Mouse (Mus musculus): ENCODE data around the gene Ciao1. TPM values are rescaled to one million over a fixed set of nuclear protein-coding genes. Genes with fewer than 3 reads are reported as not detected.

Ciao1 gene
- total and polyA plus RNA-seq, 3 experiments = 83.8 to 86.3 TPM; not detected in 1

DNA sequence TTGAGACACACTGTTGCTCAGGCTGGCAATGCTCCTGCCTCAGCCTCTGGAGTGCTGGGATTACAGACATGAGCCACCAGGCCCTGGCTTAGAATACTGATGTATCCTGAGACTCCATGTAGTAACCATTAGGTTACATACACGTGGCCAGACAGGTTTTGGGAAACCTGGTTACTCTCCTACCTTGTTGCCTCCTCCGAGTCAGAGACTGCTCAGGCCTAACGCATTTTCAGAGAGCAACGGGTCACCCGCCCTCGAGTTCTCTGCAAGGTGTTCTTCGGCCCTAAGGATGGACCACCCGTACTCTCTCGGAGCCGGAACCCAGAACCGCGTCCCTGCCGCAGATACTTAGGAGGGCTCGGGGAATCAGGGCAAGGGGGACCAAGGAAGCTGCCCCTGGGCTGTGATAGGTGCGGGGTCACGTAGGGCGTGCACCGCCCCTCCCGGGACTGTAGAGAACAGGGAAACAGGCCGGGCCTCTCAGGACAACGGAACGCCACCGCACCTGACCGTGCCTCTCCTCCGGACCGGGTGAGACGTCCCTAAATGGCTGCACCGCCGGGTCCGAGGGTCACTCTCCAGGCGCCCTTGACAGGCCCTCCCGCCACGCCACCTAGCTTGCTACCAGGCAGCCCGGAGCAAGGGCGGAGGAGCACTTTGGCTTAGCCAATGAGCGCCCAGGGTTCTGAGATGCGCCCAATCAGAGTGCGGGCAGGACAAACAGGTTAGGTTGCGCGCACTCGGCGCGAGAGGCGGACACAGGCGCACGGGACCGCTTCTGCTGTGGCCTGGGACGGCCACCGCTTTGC is 22.1 kb upstream of the Ciao1 start, which contains the start of gene Stard7 (continued):
- TF ChIP-seq POLR2AphosphoS2 (IDR thresholded peaks at IDR 0.05; ENCODE audit: low read length) (no peak; the same call in 1 of the 2 replicates), E2F4 (IDR thresholded peaks at IDR 0.05; ENCODE audit: borderline replicate concordance, low read depth, low read length) (0 out of 2 replicates have a peak, but pooled peaks have one; percentile 54), MXI1 (IDR thresholded peaks at IDR 0.05; ENCODE audit: low read depth, low read length) (peak; percentile 75)

DNA sequence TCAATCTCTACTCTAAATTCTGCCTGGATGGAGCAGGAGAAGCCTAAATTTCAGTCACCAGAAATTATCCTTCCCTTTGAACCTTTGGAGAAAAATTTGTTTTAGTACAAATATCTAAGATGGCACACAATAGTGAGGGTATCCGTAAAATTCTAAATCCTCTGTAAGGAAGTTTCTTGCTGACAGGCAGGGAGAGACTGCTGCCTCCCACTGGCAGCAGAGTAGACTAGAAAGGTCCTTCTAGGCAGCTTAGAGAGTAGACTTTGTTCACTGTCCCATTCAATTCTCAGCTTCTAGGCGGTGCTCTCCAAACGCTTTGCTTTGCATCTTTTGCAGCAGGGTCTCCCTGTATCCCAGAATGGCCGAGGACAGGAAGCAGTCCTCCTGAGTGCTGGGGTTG is 20.2 kb upstream of the Ciao1 start:
- TF ChIP-seq NELFE (IDR thresholded peaks at IDR 0.05; ENCODE audit: low read depth, low read length) (no peak), CTCF (IDR thresholded peaks at IDR 0.05 in 2 of 3, conservative IDR thresholded peaks at IDR 0.05 in 1 of 3; ENCODE audit: control insufficient read depth in 1 of 3, insufficient read depth in 1 of 3, low read depth in 2 of 3, low read length in 3 of 3, poor library complexity in 1 of 3, severe bottlenecking in 1 of 3) (peak in 2 of 3 experiments; percentile 1 to 9; a peak in 1 of 6 replicates)
- Histone ChIP-seq H3K27ac (ENCODE audit: control insufficient read depth, low read depth, low read length) (no peak overlapping the region), H3K27me3 (ENCODE audit: control insufficient read depth in 1 of 2, insufficient read depth in 2 of 2, low read length in 2 of 2) (no peaks in the 10 kb centered on the region), H3K4me3 (ENCODE audit: control insufficient read depth in 1 of 2, insufficient read depth in 1 of 2, low read depth in 2 of 2, low read length in 2 of 2) (no peak overlapping the region), H3K4me1 (ENCODE audit: control insufficient read depth in 1 of 2, insufficient read depth in 2 of 2, low read length in 2 of 2) (peaks cover 0 to 3% of the 10 kb centered on the region in 2 experiments; a peak in 1 of 4 replicates), H3K9ac (ENCODE audit: control insufficient read depth, low read depth, low read length, poor library complexity, severe bottlenecking) (no peak overlapping the region), H3K9me3 (replicated peaks; ENCODE audit: insufficient read depth, low read length) (no peaks in the 10 kb centered on the region), H3K36me3 (ENCODE audit: control insufficient read depth in 1 of 2, insufficient read depth in 2 of 2, low read length in 2 of 2) (peaks cover 0 to 7% of the 10 kb centered on the region in 2 experiments; a peak in 2 of 4 replicates), H3K79me2 (ENCODE audit: control insufficient read depth, insufficient read depth, low read length, poor library complexity) (peaks cover 26% of the 10 kb centered on the region)
- no peak for DNase-seq (ENCODE audit: low read depth, low spot score)

DNA sequence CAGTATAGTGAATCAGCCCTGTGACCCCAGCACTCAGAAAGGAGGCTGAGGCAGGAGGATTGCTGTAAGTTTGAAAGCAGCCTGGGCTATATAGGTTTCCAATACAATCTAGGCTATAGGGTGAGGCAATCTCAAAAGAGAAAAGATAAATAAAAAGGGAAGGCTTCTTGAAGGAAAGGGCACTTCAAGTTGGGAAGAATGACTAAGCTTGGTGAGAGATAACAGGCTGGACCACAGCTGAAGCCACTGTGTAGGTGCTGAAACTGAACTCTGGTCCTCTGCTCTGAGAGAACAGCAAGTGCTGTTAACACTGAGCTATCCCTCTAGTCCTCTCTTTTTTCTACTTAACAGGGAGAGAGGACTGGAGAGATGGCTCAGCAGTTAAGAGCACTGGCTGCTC is 14.9 kb upstream of the Ciao1 start:
- Histone ChIP-seq H3K79me2 (ENCODE audit: control insufficient read depth, insufficient read depth, low read length, poor library complexity) (no peaks in the 10 kb centered on the region), H3K9ac (ENCODE audit: control insufficient read depth, low read depth, low read length, poor library complexity, severe bottlenecking) (no peak overlapping the region), H3K4me1 (ENCODE audit: control insufficient read depth in 1 of 2, insufficient read depth in 2 of 2, low read length in 2 of 2) (no peaks in the 10 kb centered on the region; a peak in 3 of 4 replicates), H3K9me3 (replicated peaks; ENCODE audit: insufficient read depth, low read length) (no peaks in the 10 kb centered on the region), H3K4me3 (ENCODE audit: control insufficient read depth in 1 of 2, insufficient read depth in 1 of 2, low read depth in 2 of 2, low read length in 2 of 2) (no peak overlapping the region), H3K27ac (ENCODE audit: control insufficient read depth, low read depth, low read length) (no peak overlapping the region), H3K27me3 (ENCODE audit: control insufficient read depth in 1 of 2, insufficient read depth in 2 of 2, low read length in 2 of 2) (no peaks in the 10 kb centered on the region), H3K36me3 (ENCODE audit: control insufficient read depth in 1 of 2, insufficient read depth in 2 of 2, low read length in 2 of 2) (peaks cover 0 to 5% of the 10 kb centered on the region in 2 experiments; a peak in 3 of 4 replicates)
- DNase-seq (ENCODE audit: low read depth, low spot score) = peak; percentile 50
- no peak for TF ChIP-seq POLR2A (IDR thresholded peaks at IDR 0.05; ENCODE audit: control insufficient read depth in 1 of 2, insufficient read depth in 1 of 2, low read depth in 1 of 2, low read length in 2 of 2, poor library complexity in 1 of 2)
- TF ChIP-seq MEF2A (IDR thresholded peaks at IDR 0.05; ENCODE audit: extremely low read depth, insufficient replicate concordance, low read depth, low read length, poor library complexity, severe bottlenecking) = no peak
- no peak for TF ChIP-seq MAX (IDR thresholded peaks at IDR 0.05; ENCODE audit: low read length)
- TF ChIP-seq CHD1 (IDR thresholded peaks at IDR 0.05; ENCODE audit: low read depth, low read length) = no peak
- TF ChIP-seq MXI1 (IDR thresholded peaks at IDR 0.05; ENCODE audit: low read depth, low read length) = no peak
- TF ChIP-seq RAD21 (IDR thresholded peaks at IDR 0.05; ENCODE audit: low read depth, low read length) = no peak
- no peak for TF ChIP-seq POLR2AphosphoS2 (IDR thresholded peaks at IDR 0.05; ENCODE audit: low read length)
- peak; percentile 54; the same call in 1 of the 2 replicates for TF ChIP-seq TBP (IDR thresholded peaks at IDR 0.05; ENCODE audit: low read depth, low read length)
- TF ChIP-seq E2F4 (IDR thresholded peaks at IDR 0.05; ENCODE audit: borderline replicate concordance, low read depth, low read length) = no peak
- no peak for TF ChIP-seq ZMIZ1 (IDR thresholded peaks at IDR 0.05; ENCODE audit: low read depth, low read length)
- no peak for TF ChIP-seq USF1 (IDR thresholded peaks at IDR 0.05; ENCODE audit: low read depth, low read length)
- no peak for TF ChIP-seq NELFE (IDR thresholded peaks at IDR 0.05; ENCODE audit: low read depth, low read length)
- TF ChIP-seq JUND (IDR thresholded peaks at IDR 0.05; ENCODE audit: low read depth, low read length) = peak; percentile 52; the same call in 1 of the 2 replicates
- TF ChIP-seq KAT2A (conservative IDR thresholded peaks at IDR 0.05; ENCODE audit: low read depth, low read length) = no peak
- TF ChIP-seq ELF1 (IDR thresholded peaks at IDR 0.05; ENCODE audit: low read depth, low read length) = no peak
- no peak for TF ChIP-seq RCOR1 (IDR thresholded peaks at IDR 0.05; ENCODE audit: low read depth, low read length)
- no peak for TF ChIP-seq TCF12 (IDR thresholded peaks at IDR 0.05; ENCODE audit: low read depth, low read length)
- TF ChIP-seq USF2 (IDR thresholded peaks at IDR 0.05; ENCODE audit: borderline replicate concordance in 1 of 2, insufficient read depth in 1 of 2, low read depth in 1 of 2, low read length in 2 of 2) = no peak
- TF ChIP-seq ZKSCAN1 (IDR thresholded peaks at IDR 0.05; ENCODE audit: low read depth, low read length) = no peak
- no peak for TF ChIP-seq BHLHE40 (IDR thresholded peaks at IDR 0.05; ENCODE audit: borderline replicate concordance, low read depth, low read length)
- TF ChIP-seq HCFC1 (IDR thresholded peaks at IDR 0.05; ENCODE audit: low read depth, low read length) = no peak
- TF ChIP-seq ZC3H11A (IDR thresholded peaks at IDR 0.05; ENCODE audit: low read depth, low read length) = no peak
- TF ChIP-seq CTCF (IDR thresholded peaks at IDR 0.05 in 2 of 3, conservative IDR thresholded peaks at IDR 0.05 in 1 of 3; ENCODE audit: control insufficient read depth in 1 of 3, insufficient read depth in 1 of 3, low read depth in 2 of 3, low read length in 3 of 3, poor library complexity in 1 of 3, severe bottlenecking in 1 of 3) = no peak
- TF ChIP-seq MYB (IDR thresholded peaks at IDR 0.05; ENCODE audit: low read depth, low read length) = no peak
- no peak for TF ChIP-seq GABPA (IDR thresholded peaks at IDR 0.05; ENCODE audit: low read depth, low read length)
- no peak for TF ChIP-seq POLR2AphosphoS5 (IDR thresholded peaks at IDR 0.05; ENCODE audit: borderline replicate concordance, low read depth, low read length)
